Mouse (Mus musculus) intestine, embryonic 14.5 days (tissue): ENCODE measurements around the gene Suz12. TPM values are rescaled to one million over a fixed set of nuclear protein-coding genes. Genes with fewer than 3 reads are reported as not detected.
A peak's percentile ranks its signal among the peaks of the same experiment; 100 is the strongest.

Source experiments
- ATAC-seq: fragments of 200-750 bp; cut with Nextera tagmentation; replicated peaks from 2 replicates; pipeline ENCODE4 v1.8.0; 2017; ENCODE audit warnings: low read depth, moderate number of reproducible peaks, moderate TSS enrichment, moderate library complexity; ENCODE audit not compliant: low FRiP score, low TSS enrichment
- DNase-seq: peaks from one replicate; pipeline ENCODE4 v3.0.0-alpha.2; 2018; ENCODE audit warnings: low spot score
- H3K27ac ChIP-seq: fragments of 300-500 bp; sonication (generic); 2 replicates; pipeline ENCODE4 v1.5.1; 2014; ENCODE audit warnings: low read depth, mild to moderate bottlenecking, control low read depth
- H3K27me3 ChIP-seq: fragments of 300-500 bp; sonication (generic); replicated peaks from 2 replicates; pipeline ENCODE4 v1.6.1; 2014; ENCODE audit warnings: low read length, control low read depth; ENCODE audit not compliant: control insufficient read depth, insufficient read depth
- H3K36me3 ChIP-seq: fragments of 300-500 bp; sonication (generic); 2 replicates; pipeline ENCODE4 v1.6.1; 2014; ENCODE audit warnings: low read length, control low read depth; ENCODE audit not compliant: control insufficient read depth, insufficient read depth
- H3K4me1 ChIP-seq: fragments of 300-500 bp; sonication (generic); replicated peaks from 2 replicates; pipeline ENCODE4 v1.6.1; 2014; ENCODE audit warnings: low read length, control low read depth, mixed read lengths; ENCODE audit not compliant: control insufficient read depth, insufficient read depth
- H3K4me2 ChIP-seq: fragments of 300-500 bp; sonication (generic); 2 replicates; pipeline ENCODE4 v1.6.1; 2014; ENCODE audit warnings: low read length
- H3K4me3 ChIP-seq: fragments of 300-500 bp; sonication (generic); 2 replicates; pipeline ENCODE4 v1.5.1; 2014; ENCODE audit warnings: low read depth, low read length, control low read depth, mixed read lengths
- H3K9ac ChIP-seq: fragments of 300-500 bp; sonication (generic); 2 replicates; pipeline ENCODE4 v1.6.1; 2014; ENCODE audit warnings: mild to moderate bottlenecking, low read length
- H3K9me3 ChIP-seq: fragments of 300-500 bp; sonication (generic); 2 replicates; pipeline ENCODE4 v1.6.1; 2016; ENCODE audit warnings: low read length, control low read depth; ENCODE audit not compliant: control insufficient read depth
- WGBS: fragments of 180-500 bp; shearing (Covaris S2); extraction: QIAGEN DNeasy Blood & Tissue Kit; methylation state at CpG from one replicate; pipeline ENCODE4 v1.1.7; 2014; 5-methylcytosine and 5-hydroxymethylcytosine counted together
- polyA plus RNA-seq: library from polyadenylated mRNA; unstranded; fragments of >200 nt; fragmentation: Nextera tagmentation; extraction: Ambion mirVana; gene quantifications from 2 replicates; pipeline ENCODE4 v1.2.1, GENCODE M21; 2014

The Suz12 gene
- 29.6 and 30.1 TPM in 2 replicates for polyA plus RNA-seq

- Histone ChIP-seq H3K4me3 (peak within 1 kb of the TSS; percentile 99), H3K9me3 (no peaks in the 10 kb centered on the region), H3K27me3 (no peaks in the 10 kb centered on the region), H3K27ac (peak within 1 kb of the TSS; percentile 99), H3K9ac (peak within 1 kb of the TSS; percentile 93), H3K36me3 (peaks cover 16% of the 10 kb centered on the region), H3K4me2 (peak within 1 kb of the TSS; percentile 77), H3K4me1 (no peaks in the 10 kb centered on the region; the same call in 1 of the 2 replicates)
- WGBS = under 1% methylated on average over 63 of the region's 74 CpGs
- DNase-seq = peak; percentile 93
- ATAC-seq = peak; percentile 95
These were observed at the start of gene Suz12 for GRCm38 (mm10) chr11:79992592-79993355. Gene Suz12 (plus strand): TSS chr11:79993106.

GRCm38 (mm10) chr11:79943136-79943535 lies 49.8 kb upstream of the Suz12 start:
- 93% methylated on average over 8 of the region's 8 CpGs for WGBS
- Histone ChIP-seq H3K4me3 (no peak overlapping the region), H3K27me3 (no peaks in the 10 kb centered on the region), H3K4me1 (no peaks in the 10 kb centered on the region), H3K4me2 (no peak overlapping the region), H3K36me3 (peaks cover 91% of the 10 kb centered on the region), H3K27ac (no peak overlapping the region), H3K9ac (no peak overlapping the region), H3K9me3 (no peaks in the 10 kb centered on the region)
- no peak for ATAC-seq
- no peak for DNase-seq

GRCm38 (mm10) chr11:79943601-79944000 lies 49.3 kb upstream of the Suz12 start:
- ATAC-seq (no peak), DNase-seq (no peak)
- no peaks in the 10 kb centered on the region for H3K4me1 ChIP-seq
- H3K4me3 ChIP-seq = no peak overlapping the region
- H3K9me3 ChIP-seq = no peaks in the 10 kb centered on the region
- H3K4me2 ChIP-seq = no peak overlapping the region
- no peak overlapping the region for H3K27ac ChIP-seq
- peaks cover 93% of the 10 kb centered on the region for H3K36me3 ChIP-seq
- 73% methylated on average over 7 of the region's 7 CpGs for WGBS
- no peaks in the 10 kb centered on the region for H3K27me3 ChIP-seq
- H3K9ac ChIP-seq = no peak overlapping the region

GRCm38 (mm10) chr11:79947265-79947664 lies 45.6 kb upstream of the Suz12 start:
- Histone ChIP-seq H3K4me1 (no peaks in the 10 kb centered on the region), H3K9ac (no peak overlapping the region), H3K4me3 (no peak overlapping the region), H3K9me3 (no peaks in the 10 kb centered on the region), H3K4me2 (no peak overlapping the region), H3K36me3 (peaks cover 92% of the 10 kb centered on the region), H3K27ac (no peak overlapping the region), H3K27me3 (no peaks in the 10 kb centered on the region)
- 95% methylated on average over 3 of the region's 3 CpGs for WGBS
- no peak for DNase-seq
- ATAC-seq = no peak

GRCm38 (mm10) chr11:79961346-79962124 lies 31.4 kb upstream of the Suz12 start:
- H3K36me3 ChIP-seq = peaks cover 36% of the 10 kb centered on the region
- H3K4me2 ChIP-seq = peak overlapping the region; percentile 85
- no peaks in the 10 kb centered on the region for H3K9me3 ChIP-seq
- H3K4me3 ChIP-seq = peak overlapping the region; percentile 92
- DNase-seq (no peak), ATAC-seq (peak; percentile 42; the same call in 1 of the 2 replicates)
- peak overlapping the region; percentile 29; the same call in 1 of the 2 replicates for H3K27ac ChIP-seq
- H3K9ac ChIP-seq = peak overlapping the region; percentile 73
- WGBS = 6% methylated on average over 27 of the region's 27 CpGs
- peaks cover 7% of the 10 kb centered on the region; the same call in 1 of the 2 replicates for H3K4me1 ChIP-seq
- no peaks in the 10 kb centered on the region for H3K27me3 ChIP-seq

GRCm38 (mm10) chr11:79962125-79962876 lies 30.6 kb upstream of the Suz12 start, which contains the start of gene Utp6:
Gene Utp6 (minus strand): TSS chr11:79962390.
- H3K4me3 ChIP-seq = peak within 1 kb of the TSS; percentile 92
- peaks cover 28% of the 10 kb centered on the region for H3K36me3 ChIP-seq
- H3K9ac ChIP-seq = peak within 1 kb of the TSS; percentile 73
- ATAC-seq = peak; percentile 94
- DNase-seq = peak; percentile 100
- WGBS = under 1% methylated on average over 46 of the region's 46 CpGs
- H3K27ac ChIP-seq = peak within 1 kb of the TSS; percentile 29; the same call in 1 of the 2 replicates
- H3K4me2 ChIP-seq = peak within 1 kb of the TSS; percentile 85
- H3K9me3 ChIP-seq = no peaks in the 10 kb centered on the region
- peaks cover 7% of the 10 kb centered on the region; the same call in 1 of the 2 replicates for H3K4me1 ChIP-seq
- no peaks in the 10 kb centered on the region for H3K27me3 ChIP-seq

GRCm38 (mm10) chr11:79962877-79963183 lies 30.1 kb upstream of the Suz12 start:
- no peaks in the 10 kb centered on the region for H3K9me3 ChIP-seq
- H3K27me3 ChIP-seq = no peaks in the 10 kb centered on the region
- peak overlapping the region; percentile 61 for H3K4me2 ChIP-seq
- peaks cover 7% of the 10 kb centered on the region; the same call in 1 of the 2 replicates for H3K4me1 ChIP-seq
- H3K9ac ChIP-seq = peak overlapping the region; percentile 38
- peak overlapping the region; percentile 92 for H3K4me3 ChIP-seq
- ATAC-seq = peak; percentile 47; the same call in 1 of the 2 replicates
- no peak overlapping the region for H3K27ac ChIP-seq
- H3K36me3 ChIP-seq = peaks cover 23% of the 10 kb centered on the region
- WGBS = 5% methylated on average over 9 of the region's 9 CpGs
- DNase-seq = no peak
